Mouse (Mus musculus): ENCODE results near the gene Myom1.

DNA sequence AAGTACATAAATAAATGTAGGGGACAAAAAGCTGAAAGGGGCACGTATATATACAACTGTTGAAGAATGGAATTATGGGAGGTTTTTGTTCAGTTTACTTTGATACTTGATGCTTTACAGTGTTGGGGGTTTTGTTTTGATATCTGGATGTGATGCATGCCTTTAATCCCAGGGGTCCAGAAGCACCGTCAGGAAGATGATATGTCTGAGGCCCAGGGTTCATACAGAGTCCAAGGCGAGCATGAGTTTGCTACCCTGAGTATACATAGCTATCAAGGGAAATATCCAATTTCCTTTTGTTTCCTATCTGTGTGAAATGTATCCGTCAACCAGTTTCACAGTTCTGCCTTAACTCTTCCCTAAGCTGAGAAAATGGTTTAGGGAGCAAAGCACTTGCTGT lies 150.9 kb downstream of the Myom1 start:
- TF ChIP-seq GATA1 (IDR thresholded peaks at IDR 0.05; ENCODE audit: low read length) (no peak), TAL1 (IDR thresholded peaks at IDR 0.05; ENCODE audit: low read length) (no peak)

All from erythroblast, embryonic 14.5 days (primary cell).